Comparison of ENCODE assay signal across 16 mouse cellular contexts in the genomic region with DNA sequence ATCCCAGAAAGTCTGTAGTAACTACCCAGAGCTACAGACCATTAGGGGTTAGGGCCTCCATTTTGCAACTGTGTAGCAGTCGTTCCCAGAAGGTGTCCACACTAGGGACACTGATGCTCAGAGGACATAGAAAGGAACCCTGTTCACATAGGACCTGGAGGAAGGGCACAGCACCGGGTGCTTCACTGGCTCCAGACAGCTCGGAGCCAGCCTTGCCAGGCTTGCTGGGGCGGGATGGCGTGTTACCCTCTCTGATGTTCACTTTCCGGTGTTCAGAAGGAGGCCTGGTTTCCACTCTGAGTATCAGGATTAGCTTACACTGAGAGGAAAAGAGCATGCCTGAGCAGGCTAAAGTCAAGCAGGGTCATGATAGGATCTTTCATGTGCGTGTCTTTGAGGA. TPM values are rescaled to one million over a fixed set of nuclear protein-coding genes. Genes with fewer than 3 reads are reported as not detected.
"Had no signal": no experiment of that assay in that cellular context is flagged by ENCODE, and none has a peak within 500 bp of the region (broad histone marks: within the 10 kb centered on the region; RNA-seq: fewer than 3 reads in every experiment).

No protein-coding gene starts in this region.

- DNase-seq: kidney, adult 2 months; kidney, postnatal 25 days; layer of hippocampus, adult 9-11 months; liver, postnatal 0 days; lung, postnatal 10 days; midbrain, embryonic 14.5 days; thymus, adult 18-20 months had no signal

- H3K36me3 ChIP-seq: limb, embryonic 10.5 days; limb, embryonic 13.5 days; lung, embryonic 15.5 days had no signal

- H3K9me3 ChIP-seq: limb, embryonic 10.5 days; limb, embryonic 13.5 days; lung, embryonic 15.5 days had no signal

- H3K27ac ChIP-seq: kidney, postnatal 0 days; layer of hippocampus, adult 2 months; limb, embryonic 10.5 days; limb, embryonic 13.5 days; liver, embryonic 14.5 days; lung, embryonic 15.5 days had no signal

- H3K27me3 ChIP-seq: limb, embryonic 13.5 days; lung, embryonic 15.5 days had no signal

- H3K4me3 ChIP-seq: layer of hippocampus, adult 2 months; limb, embryonic 10.5 days; limb, embryonic 13.5 days; lung, embryonic 15.5 days had no signal

RNA-seq across cellular contexts. Expression of gene Stk32c, which starts 2.8 kb away (rescaled TPM):
- total RNA-seq: megakaryocyte progenitor cell, adult 5-6 weeks; megakaryocyte-erythroid progenitor cell, adult 5-6 weeks had no signal
- polyA plus RNA-seq: kidney, embryonic 14.5 days; liver, postnatal 0 days had no signal
